Mouse (Mus musculus): Measurements from ENCODE around the gene Rab3il1.

DNA sequence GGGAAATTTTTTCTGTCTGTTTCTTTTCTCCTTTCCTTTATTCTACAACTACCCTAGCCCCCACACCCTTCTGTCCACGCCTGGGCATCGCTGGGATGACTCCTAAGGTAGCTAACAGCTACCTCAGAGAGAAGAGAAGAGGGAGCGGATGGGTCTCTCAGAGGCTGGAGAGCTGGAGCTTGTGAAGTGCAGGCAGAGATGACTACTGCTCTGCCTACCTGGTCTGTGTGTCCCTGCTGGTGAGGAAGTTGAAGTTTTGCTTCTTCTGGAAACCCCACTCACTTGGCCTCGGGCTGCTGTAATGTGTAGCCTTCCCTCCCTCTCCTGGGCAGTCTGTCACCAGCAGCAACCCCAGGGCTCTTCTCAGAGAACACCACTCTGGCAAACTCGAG is 46.7 kb upstream of the Rab3il1 start:
- TF ChIP-seq ZC3H11A (IDR thresholded peaks at IDR 0.05; ENCODE audit: borderline replicate concordance, low read depth, low read length) (no peak), CHD2 (IDR thresholded peaks at IDR 0.05; ENCODE audit: low read depth, low read length) (no peak), MAFK (IDR thresholded peaks at IDR 0.05; ENCODE audit: insufficient read depth, low read depth, low read length) (no peak), HCFC1 (IDR thresholded peaks at IDR 0.05; ENCODE audit: borderline replicate concordance, insufficient read depth, low read length) (no peak), ZNF384 (IDR thresholded peaks at IDR 0.05; ENCODE audit: low read depth, low read length) (no peak)
